ENCODE assay signal across 8 mouse cellular contexts in the genomic region with DNA sequence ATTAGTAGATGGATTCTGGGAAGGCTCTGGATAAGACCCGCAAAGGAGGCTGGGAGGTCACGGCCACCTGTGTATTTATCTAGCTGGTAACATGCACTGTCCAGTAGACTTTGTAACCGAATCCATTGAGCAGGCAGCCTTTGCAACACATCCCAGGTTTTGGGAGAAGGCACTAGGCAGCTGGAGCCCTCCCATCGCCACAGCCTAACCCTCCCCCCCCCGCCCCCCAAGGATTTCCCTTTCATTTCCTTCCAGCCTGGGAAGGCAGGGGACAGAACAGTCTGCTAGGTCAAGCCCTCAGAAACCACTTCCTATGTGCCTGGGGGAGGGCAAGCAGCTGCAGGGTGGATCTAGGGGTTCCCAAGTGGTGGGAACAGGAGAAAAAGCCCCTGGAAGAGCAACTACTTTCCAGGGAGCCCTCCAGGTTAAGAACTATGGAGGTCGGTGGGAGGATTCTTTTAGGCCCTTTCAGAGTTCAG. TPM values are rescaled to one million over a fixed set of nuclear protein-coding genes. Genes with fewer than 3 reads are reported as not detected.
DNase-seq lines count a peak whose midpoint lies in the region; ATAC-seq and TF ChIP-seq lines count a peak whose summit lies in the region.

No protein-coding gene starts in this region.

- H3K9me3 ChIP-seq in forebrain, embryonic 16.5 days (ENCODE audit: control insufficient read depth, low read length) = no peaks in the 10 kb centered on the region

- peaks cover 13% of the 10 kb centered on the region for H3K4me1 ChIP-seq in testis, adult 2 months (ENCODE audit: control insufficient read depth, insufficient read depth, low read length)
- H3K4me1 ChIP-seq in forebrain, embryonic 16.5 days (replicated peaks; ENCODE audit: control insufficient read depth, insufficient read depth, low read length) = peaks cover 25% of the 10 kb centered on the region

- H3K27me3 ChIP-seq in testis, adult 2 months (ENCODE audit: control insufficient read depth, insufficient read depth, low read length) = peaks cover 2% of the 10 kb centered on the region; the same call in 1 of the 2 replicates
- H3K27me3 ChIP-seq in forebrain, embryonic 16.5 days (replicated peaks; ENCODE audit: control insufficient read depth, insufficient read depth, low read length) = no peaks in the 10 kb centered on the region

- no peaks in the 10 kb centered on the region for H3K36me3 ChIP-seq in testis, adult 2 months (ENCODE audit: control insufficient read depth, insufficient read depth, low read length)
- no peaks in the 10 kb centered on the region for H3K36me3 ChIP-seq in forebrain, embryonic 16.5 days (ENCODE audit: control insufficient read depth, insufficient read depth)

- TF ChIP-seq POLR2A in testis, adult 2 months (IDR thresholded peaks at IDR 0.05; ENCODE audit: control insufficient read depth, low read depth, low read length) = no peak

- H3K4me2 ChIP-seq in forebrain, embryonic 16.5 days (ENCODE audit: low read length) = peak overlapping the region; percentile 99

- TF ChIP-seq CTCF in testis, adult 2 months (IDR thresholded peaks at IDR 0.05; ENCODE audit: control insufficient read depth, insufficient read depth, insufficient replicate concordance, low read depth, low read length) = no peak

- DNase-seq in testis, postnatal 10 days (ENCODE audit: low spot score) = no peak
- peak; percentile 30 for DNase-seq in kidney, adult 9 months
- peak; percentile 48 for DNase-seq in lung, postnatal 25 days (ENCODE audit: low spot score)
- no peak for DNase-seq in layer of hippocampus, adult 18-20 months (ENCODE audit: low spot score in 2 of 2)
- DNase-seq in spleen, postnatal 14 days (ENCODE audit: low spot score in 2 of 2) = no peak
- no peak for DNase-seq in layer of hippocampus, postnatal 36 days

- H3K4me3 ChIP-seq in testis, adult 2 months (ENCODE audit: control insufficient read depth, low read depth, low read length) = peak overlapping the region; percentile 84
- H3K4me3 ChIP-seq in forebrain, embryonic 16.5 days (replicated peaks; ENCODE audit: low read length) = peak overlapping the region; percentile 64

- 0 out of 2 replicates have a peak overlapping the region, but pooled peaks have one; percentile 2 for H3K27ac ChIP-seq in testis, adult 2 months (ENCODE audit: control insufficient read depth, insufficient read depth, low read depth, low read length)
- peak overlapping the region; percentile 15 for H3K27ac ChIP-seq in forebrain, embryonic 16.5 days (ENCODE audit: low read length)

- WGBS in forebrain, embryonic 16.5 days = 20% methylated on average over 6 of the region's 6 CpGs

- ATAC-seq in forebrain, embryonic 16.5 days = no peak

- H3K9ac ChIP-seq in forebrain, embryonic 16.5 days (replicated peaks; ENCODE audit: low read depth, low read length) = peak overlapping the region; percentile 69

RNA-seq across cellular contexts. Expression of a gene that starts 1.1 kb away (rescaled TPM):
- polyA plus RNA-seq in testis, adult 2 months (2012; rRNA removed) = 2.7 TPM in 2 replicates
- polyA plus RNA-seq in forebrain, embryonic 16.5 days (2015; fragmentation: Nextera tagmentation; extraction: Ambion mirVana) = 10.4 and 13.7 TPM in 2 replicates
- 10 to 100 TPM; 61.8 to 65.7 TPM for total RNA-seq in layer of hippocampus, adult 18-20 months (2021)
- 10 to 100 TPM; 53.5 to 60.2 TPM for total RNA-seq in layer of hippocampus, postnatal 36 days (2021)

Comparison
In these comparisons a context has a peak if more than half of its experiments do, and no peak if none do; other contexts are left out.
1. DNase-seq: peak in kidney, adult 9 months (single experiment) and lung, postnatal 25 days (single experiment); none in testis, postnatal 10 days (single experiment), layer of hippocampus, adult 18-20 months (0 of 2), spleen, postnatal 14 days (0 of 2) and layer of hippocampus, postnatal 36 days (0 of 2).